Mouse (Mus musculus) liver, embryonic 12.5 days (tissue): Measurements from ENCODE around the gene Caml. TPM values are rescaled to one million over a fixed set of nuclear protein-coding genes. Genes with fewer than 3 reads are reported as not detected.
"Not testable (repeated sequence)": the region's sequence is repeated elsewhere in the genome, so short reads cannot be mapped to it uniquely, and the experiment has no call there.

Experiments
- ATAC-seq: fragments of 200-750 bp; cut with Nextera tagmentation; 2 replicates; pipeline ENCODE4 v1.8.0; 2017; ENCODE audit warnings: moderate number of reproducible peaks, mild to moderate bottlenecking, moderate library complexity
- H3K27ac ChIP-seq: fragments of 300-500 bp; sonication (generic); 2 replicates; pipeline ENCODE4 v1.5.1; 2016; ENCODE audit warnings: mild to moderate bottlenecking
- H3K27me3 ChIP-seq: fragments of 300-500 bp; sonication (generic); replicated peaks from 2 replicates; pipeline ENCODE4 v1.6.1; 2016; ENCODE audit warnings: mild to moderate bottlenecking, moderate library complexity
- H3K36me3 ChIP-seq: fragments of 300-500 bp; sonication (generic); 2 replicates; pipeline ENCODE4 v1.6.1; 2016; ENCODE audit warnings: mild to moderate bottlenecking, moderate library complexity
- H3K4me1 ChIP-seq: fragments of 300-500 bp; sonication (generic); 2 replicates; pipeline ENCODE4 v1.6.1; 2016
- H3K4me2 ChIP-seq: fragments of 300-500 bp; sonication (generic); 2 replicates; pipeline ENCODE4 v1.6.1; 2016; ENCODE audit warnings: mild to moderate bottlenecking, moderate library complexity
- H3K4me3 ChIP-seq: fragments of 300-500 bp; sonication (generic); 2 replicates; pipeline ENCODE4 v1.5.1; 2016; ENCODE audit warnings: mild to moderate bottlenecking, moderate library complexity
- H3K9ac ChIP-seq: fragments of 300-500 bp; sonication (generic); 2 replicates; pipeline ENCODE4 v1.6.1; 2016; ENCODE audit warnings: mild to moderate bottlenecking, moderate library complexity
- H3K9me3 ChIP-seq: fragments of 300-500 bp; sonication (generic); replicated peaks from 2 replicates; pipeline ENCODE4 v1.6.1; 2016; ENCODE audit warnings: mild to moderate bottlenecking, moderate library complexity
- WGBS: fragments of 180-500 bp; shearing (Covaris S2); methylation state at CpG from one replicate; pipeline ENCODE4 v1.1.7; 2016; ENCODE audit not compliant: insufficient replicate concordance; 5-methylcytosine and 5-hydroxymethylcytosine counted together
- polyA plus RNA-seq: library from polyadenylated mRNA; unstranded; fragments of >200 nt; fragmentation: Nextera tagmentation; extraction: Ambion mirVana; gene quantifications from 2 replicates; pipeline ENCODE4 v1.2.1, GENCODE M21; 2016

Gene Caml
- polyA plus RNA-seq, 1 experiment from 2014 or later = 19.1 TPM

- H3K4me2 ChIP-seq = peak overlapping the region; percentile 90
- peak overlapping the region; percentile 65; the same call in 1 of the 2 replicates for H3K27ac ChIP-seq
- peaks cover 66% of the 10 kb centered on the region for H3K36me3 ChIP-seq
- no peaks in the 10 kb centered on the region for H3K27me3 ChIP-seq
- peak; percentile 56 for ATAC-seq
- peak overlapping the region; percentile 95 for H3K4me3 ChIP-seq
- peaks cover 28% of the 10 kb centered on the region for H3K4me1 ChIP-seq
- H3K9me3 ChIP-seq = no peaks in the 10 kb centered on the region
- under 1% methylated on average over 40 of the region's 40 CpGs for WGBS
- H3K9ac ChIP-seq = peak overlapping the region; percentile 88
Observed at GRCm38 (mm10) chr13:55635146-55635571, 12.4 kb downstream of the Caml start.

GRCm38 (mm10) chr13:55636185-55636983 lies 13.6 kb downstream of the Caml start:
- Histone ChIP-seq H3K4me2 (peak overlapping the region; percentile 90), H3K27me3 (no peaks in the 10 kb centered on the region), H3K9me3 (no peaks in the 10 kb centered on the region), H3K27ac (no peak overlapping the region), H3K4me3 (peak overlapping the region; percentile 95), H3K4me1 (peaks cover 28% of the 10 kb centered on the region), H3K9ac (0 out of 2 replicates have a peak overlapping the region, but pooled peaks have one; percentile 29), H3K36me3 (peaks cover 70% of the 10 kb centered on the region)
- no peak for ATAC-seq
- WGBS = 83% methylated on average over 14 of the region's 14 CpGs

- ATAC-seq, H3K27ac ChIP-seq, H3K9me3 ChIP-seq, H3K4me2 ChIP-seq, H3K4me3 ChIP-seq, H3K9ac ChIP-seq, H3K27me3 ChIP-seq: not testable (repeated sequence)
- peaks cover 21% of the 10 kb centered on the region for H3K4me1 ChIP-seq
- WGBS = 43% methylated on average over 8 of the region's 8 CpGs
- peaks cover 82% of the 10 kb centered on the region for H3K36me3 ChIP-seq
Observed at GRCm38 (mm10) chr13:55640480-55640879, 17.7 kb downstream of the Caml start.

GRCm38 (mm10) chr13:55644525-55644924 lies 21.7 kb downstream of the Caml start:
- H3K4me2 ChIP-seq = no peak overlapping the region
- no peak overlapping the region for H3K27ac ChIP-seq
- no peaks in the 10 kb centered on the region for H3K4me1 ChIP-seq
- ATAC-seq = no peak
- H3K4me3 ChIP-seq = no peak overlapping the region
- H3K27me3 ChIP-seq = no peaks in the 10 kb centered on the region
- H3K36me3 ChIP-seq = peaks cover 88% of the 10 kb centered on the region
- no peaks in the 10 kb centered on the region for H3K9me3 ChIP-seq
- H3K9ac ChIP-seq = no peak overlapping the region
- WGBS = 87% methylated on average over 2 of the region's 2 CpGs

- Histone ChIP-seq H3K27me3 (no peaks in the 10 kb centered on the region), H3K4me3 (no peak overlapping the region), H3K36me3 (peaks cover 100% of the 10 kb centered on the region), H3K4me2 (no peak overlapping the region), H3K9ac (no peak overlapping the region), H3K4me1 (peaks cover 6% of the 10 kb centered on the region), H3K9me3 (no peaks in the 10 kb centered on the region), H3K27ac (no peak overlapping the region)
- 88% methylated on average over 12 of the region's 12 CpGs for WGBS
- no peak for ATAC-seq
Observed at GRCm38 (mm10) chr13:55650098-55650497, 27.3 kb downstream of the Caml start.

- Histone ChIP-seq H3K4me2 (no peak overlapping the region), H3K9ac (no peak overlapping the region), H3K9me3 (no peaks in the 10 kb centered on the region), H3K27ac (no peak overlapping the region), H3K4me1 (peaks cover 6% of the 10 kb centered on the region), H3K4me3 (no peak overlapping the region), H3K27me3 (no peaks in the 10 kb centered on the region), H3K36me3 (peaks cover 100% of the 10 kb centered on the region)
- ATAC-seq = 0 out of 2 replicates have a peak, but pooled peaks have one; percentile 51
- 73% methylated on average over 6 of the region's 6 CpGs for WGBS
Observed at GRCm38 (mm10) chr13:55650980-55651379, 28.2 kb downstream of the Caml start.

- Histone ChIP-seq H3K4me2 (no peak overlapping the region), H3K36me3 (peaks cover 95% of the 10 kb centered on the region), H3K4me1 (no peaks in the 10 kb centered on the region), H3K9me3 (no peaks in the 10 kb centered on the region), H3K4me3 (no peak overlapping the region), H3K27me3 (no peaks in the 10 kb centered on the region), H3K27ac (no peak overlapping the region), H3K9ac (no peak overlapping the region)
- 73% methylated on average over 6 of the region's 6 CpGs for whole genome bisulfite sequencing
- ATAC-seq = no peak
Observed at GRCm38 (mm10) chr13:55668550-55668949, 45.7 kb downstream of the Caml start.

GRCm38 (mm10) chr13:55672711-55673110 lies 49.9 kb downstream of the Caml start:
- Histone ChIP-seq H3K4me2 (no peak overlapping the region), H3K4me1 (no peaks in the 10 kb centered on the region), H3K9me3 (no peaks in the 10 kb centered on the region), H3K4me3 (no peak overlapping the region), H3K9ac (no peak overlapping the region), H3K27ac (no peak overlapping the region), H3K36me3 (peaks cover 94% of the 10 kb centered on the region), H3K27me3 (no peaks in the 10 kb centered on the region)
- no peak for ATAC-seq
- 85% methylated on average over 6 of the region's 6 CpGs for WGBS

GRCm38 (mm10) chr13:55677364-55677763 lies 54.6 kb downstream of the Caml start:
- Histone ChIP-seq H3K4me2 (no peak overlapping the region), H3K36me3 (peaks cover 92% of the 10 kb centered on the region), H3K9me3 (no peaks in the 10 kb centered on the region), H3K27ac (no peak overlapping the region), H3K9ac (no peak overlapping the region), H3K4me3 (no peak overlapping the region), H3K27me3 (no peaks in the 10 kb centered on the region), H3K4me1 (no peaks in the 10 kb centered on the region)
- 74% methylated on average over 8 of the region's 8 CpGs for WGBS
- no peak for ATAC-seq

Other genes with a start within 250 kb of the Caml start
- not detected in 2 replicates for gene Slc34a1, start 224.8 kb upstream of the Caml start, polyA plus RNA-seq
- not detected in 2 replicates for gene Pfn3, start 207.8 kb upstream of the Caml start, polyA plus RNA-seq
- gene F12, start 196.2 kb upstream of the Caml start, polyA plus RNA-seq = 55.9 and 57.0 TPM in 2 replicates
- 44.1 and 44.6 TPM in 2 replicates for gene Grk6, start 177.9 kb upstream of the Caml start, polyA plus RNA-seq
- not detected in 2 replicates for gene Prr7, start 158.7 kb upstream of the Caml start, polyA plus RNA-seq
- 24.2 and 27.0 TPM in 2 replicates for gene Dbn1, start 134.9 kb upstream of the Caml start, polyA plus RNA-seq
- 44.3 and 45.2 TPM in 2 replicates for gene Pdlim7, start 109.3 kb upstream of the Caml start, polyA plus RNA-seq
- gene Dok3, start 93.7 kb upstream of the Caml start, polyA plus RNA-seq = 3.4 and 4.4 TPM in 2 replicates
- 40.2 and 42.0 TPM in 2 replicates for gene Ddx41, start 86.3 kb upstream of the Caml start, polyA plus RNA-seq
- gene Fam193b, start 51.9 kb upstream of the Caml start, polyA plus RNA-seq = 15.9 and 17.5 TPM in 2 replicates
- 73.8 and 75.8 TPM in 2 replicates for gene Tmed9, start 49.3 kb upstream of the Caml start, polyA plus RNA-seq
- 10.6 and 11.3 TPM in 2 replicates for gene B4galt7, start 23.1 kb upstream of the Caml start, polyA plus RNA-seq
- 28.2 and 30.2 TPM in 2 replicates for gene Ddx46, start 12.0 kb downstream of the Caml start, polyA plus RNA-seq
- 22.8 and 23.2 TPM in 2 replicates for gene B230219D22Rik, start 70.1 kb downstream of the Caml start, polyA plus RNA-seq
- 32.0 and 33.5 TPM in 2 replicates for gene Txndc15, start 91.6 kb downstream of the Caml start, polyA plus RNA-seq
- 45.8 and 47.5 TPM in 2 replicates for gene Pcbd2, start 104.4 kb downstream of the Caml start, polyA plus RNA-seq
- gene Catsper3, start 161.6 kb downstream of the Caml start, polyA plus RNA-seq = 0.13 TPM in 1 of 2 replicates, not detected in the other
- gene Pitx1, start 213.2 kb downstream of the Caml start, polyA plus RNA-seq = 0.69 and 0.88 TPM in 2 replicates